Mouse (Mus musculus) embryonic facial prominence, embryonic 10.5 days (tissue): ENCODE measurements around the gene Pdia4. TPM values are rescaled to one million over a fixed set of nuclear protein-coding genes. Genes with fewer than 3 reads are reported as not detected.

Source experiments
- microRNA counts: library from miRNA; unstranded; fragments of <30 nt; microRNA quantifications from one replicate; lab custom pipeline; 2017
- microRNA-seq: library from miRNA; unstranded; fragments of <30 nt; microRNA quantifications from one replicate; pipeline ENCODE4, GENCODE M21; 2017
- polyA plus RNA-seq: library from polyadenylated mRNA; unstranded; fragments of >200 nt; fragmentation: Nextera tagmentation; extraction: Ambion mirVana; gene quantifications from 2 replicates; pipeline ENCODE4 v1.2.1, GENCODE M21; 2016

The Pdia4 gene
- polyA plus RNA-seq, 1 experiment from 2014 or later = 323 TPM

MicroRNA genes within 50 kb of the gene (microRNA counts, 519-probe panel; counts per million panel counts)
- 188 counts per million, percentile 57 among the panel's probes with 10 or more counts for microRNA mmu-miR-704 (lab: Ali Mortazavi, UCI)

Small RNAs within 50 kb of the gene (microRNA-seq; reads per million reads assigned to microRNA genes)
- not detected for gene Mir704

Other genes starting within 250 kb of the Pdia4 start
- 173 and 174 TPM in 2 replicates for gene Ezh2, start 218.1 kb downstream of the Pdia4 start, polyA plus RNA-seq
- 7.6 and 8.0 TPM in 2 replicates for gene Zfp786, start 17.4 kb upstream of the Pdia4 start, polyA plus RNA-seq
- gene Zfp398, start 22.2 kb upstream of the Pdia4 start, polyA plus RNA-seq = 8.6 TPM in 2 replicates
- 17.9 and 18.5 TPM in 2 replicates for gene Zfp282, start 63.8 kb upstream of the Pdia4 start, polyA plus RNA-seq
- 21.6 and 23.6 TPM in 2 replicates for gene Zfp212, start 107.0 kb upstream of the Pdia4 start, polyA plus RNA-seq
- gene Zfp956, start 140.0 kb upstream of the Pdia4 start, polyA plus RNA-seq = 7.5 and 9.2 TPM in 2 replicates
- 12.4 and 13.4 TPM in 2 replicates for gene Zfp777, start 235.5 kb upstream of the Pdia4 start, polyA plus RNA-seq